Mouse (Mus musculus): ENCODE measurements around the gene Lin54. TPM values are rescaled to one million over a fixed set of nuclear protein-coding genes. Genes with fewer than 3 reads are reported as not detected.
A peak's percentile ranks its signal among the peaks of the same experiment; 100 is the strongest.
"Not testable (repeated sequence)": the region's sequence is repeated elsewhere in the genome, so short reads cannot be mapped to it uniquely, and the experiment has no call there.

Gene Lin54
- polyA plus RNA-seq, 1 experiment from 2014 or later = 11.2 TPM

DNA sequence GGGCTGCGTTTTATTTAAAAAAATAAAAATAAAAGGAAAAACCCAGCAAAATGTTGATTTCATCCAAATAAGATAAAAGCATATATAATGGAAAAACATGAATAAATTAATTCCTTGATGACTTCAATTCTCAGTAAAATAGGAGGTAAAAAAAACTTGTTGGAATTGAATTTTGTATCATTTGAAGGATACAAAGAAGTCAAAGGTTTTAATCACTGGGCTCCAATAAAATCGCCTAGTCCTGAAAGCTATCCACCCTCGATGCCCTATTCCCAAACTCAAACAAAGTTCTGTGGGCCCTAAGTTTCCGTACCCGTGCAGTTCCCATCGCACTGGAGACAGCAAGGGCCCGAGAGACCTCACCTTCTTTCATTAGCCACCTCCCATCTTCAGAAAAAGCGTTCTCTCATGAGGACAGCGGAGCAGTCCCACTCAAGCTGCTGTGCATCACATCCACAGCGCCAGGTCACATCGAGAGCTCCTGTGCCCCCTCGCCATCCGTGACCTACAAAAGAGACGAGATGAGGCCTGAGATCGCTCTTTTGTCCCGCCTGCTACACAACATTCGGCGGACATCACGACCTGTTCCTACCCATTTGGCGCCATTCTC lies 71.6 kb downstream of the Lin54 start:
- peak overlapping the region; percentile 90 for H3K4me3 ChIP-seq (ENCODE audit: low read length)
- WGBS = under 1% methylated on average over 20 of the region's 20 CpGs
- ATAC-seq (ENCODE audit: low FRiP score, low TSS enrichment) = peak; percentile 52
- peak overlapping the region; percentile 89 for H3K9ac ChIP-seq (replicated peaks; ENCODE audit: low read length)
- no peaks in the 10 kb centered on the region for H3K9me3 ChIP-seq (ENCODE audit: low read length)
- no peaks in the 10 kb centered on the region for H3K27me3 ChIP-seq (ENCODE audit: insufficient read depth, low read length)
- H3K4me2 ChIP-seq (replicated peaks; ENCODE audit: low read depth, low read length) = peak overlapping the region; percentile 91
- peaks cover 42% of the 10 kb centered on the region for H3K4me1 ChIP-seq (ENCODE audit: insufficient read depth, low read length)
- peak overlapping the region; percentile 90 for H3K27ac ChIP-seq (ENCODE audit: low read length)
- H3K36me3 ChIP-seq (ENCODE audit: insufficient read depth, low read length) = peaks cover 31% of the 10 kb centered on the region

DNA sequence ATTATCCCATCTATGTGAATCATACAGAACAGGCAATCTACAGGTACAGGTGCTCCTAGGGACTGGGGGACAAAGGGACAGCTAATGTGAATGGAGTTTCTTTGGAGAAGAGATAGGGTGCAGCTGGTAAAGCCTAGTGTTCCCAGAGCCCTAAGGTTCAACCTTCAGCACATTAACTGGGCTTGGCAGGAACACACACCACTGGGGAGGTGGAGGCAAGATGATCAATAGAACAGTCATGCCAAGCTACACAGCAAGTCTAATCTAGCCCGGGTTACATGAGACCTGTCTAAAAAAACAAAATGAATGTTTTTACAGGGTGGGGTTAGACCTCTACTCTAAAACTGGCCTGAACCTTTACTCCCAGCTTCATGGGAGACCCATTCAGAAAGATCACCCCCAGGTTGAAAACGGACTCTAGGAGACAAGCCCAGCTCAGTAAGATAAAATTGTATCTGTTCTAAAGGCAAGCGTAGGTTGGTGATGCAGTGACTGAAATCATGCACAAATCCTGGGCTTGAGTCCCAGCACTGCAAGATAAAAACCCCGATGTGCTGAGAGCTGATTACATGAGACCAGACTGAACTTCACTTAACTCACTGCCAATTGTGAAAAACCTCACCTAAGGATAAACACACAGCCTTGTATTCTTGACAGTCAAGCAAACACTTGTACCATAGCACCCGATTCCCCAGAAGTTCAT lies 72.3 kb downstream of the Lin54 start:
- 0 out of 2 replicates have a peak overlapping the region, but pooled peaks have one; percentile 9 for H3K27ac ChIP-seq (ENCODE audit: low read length)
- peaks cover 48% of the 10 kb centered on the region for H3K4me1 ChIP-seq (ENCODE audit: insufficient read depth, low read length)
- peaks cover 34% of the 10 kb centered on the region for H3K36me3 ChIP-seq (ENCODE audit: insufficient read depth, low read length)
- 3% methylated on average over 5 of the region's 5 CpGs for WGBS
- H3K27me3 ChIP-seq (ENCODE audit: insufficient read depth, low read length) = no peaks in the 10 kb centered on the region
- peak overlapping the region; percentile 91 for H3K4me2 ChIP-seq (replicated peaks; ENCODE audit: low read depth, low read length)
- no peak for ATAC-seq (ENCODE audit: low FRiP score, low TSS enrichment)
- no peaks in the 10 kb centered on the region for H3K9me3 ChIP-seq (ENCODE audit: low read length)
- H3K9ac ChIP-seq (replicated peaks; ENCODE audit: low read length) = peak overlapping the region; percentile 89
- H3K4me3 ChIP-seq (ENCODE audit: low read length) = peak overlapping the region; percentile 90

DNA sequence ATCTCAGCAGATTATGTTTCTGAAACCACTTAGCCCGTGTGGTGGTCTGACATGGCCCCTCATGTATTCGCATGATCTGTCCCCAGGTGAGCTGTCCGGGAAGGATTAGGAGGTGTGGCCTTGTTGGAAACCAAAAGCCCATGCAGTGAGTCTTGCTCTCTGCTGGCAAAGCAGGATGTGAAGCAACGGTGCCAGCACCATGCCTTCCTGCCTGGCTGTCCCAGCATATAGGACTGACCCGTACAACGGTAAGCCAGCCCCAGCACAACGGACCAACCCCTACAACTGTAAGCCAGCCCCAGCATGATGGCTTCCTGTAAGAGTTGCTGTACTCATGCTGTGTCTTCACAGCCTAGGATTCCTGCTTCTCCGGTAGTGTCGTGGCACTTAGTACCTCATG lies 73.2 kb downstream of the Lin54 start:
- H3K27ac ChIP-seq (ENCODE audit: low read length) = no peak overlapping the region
- peak overlapping the region; percentile 90 for H3K4me3 ChIP-seq (ENCODE audit: low read length)
- H3K4me1 ChIP-seq (ENCODE audit: insufficient read depth, low read length) = peaks cover 55% of the 10 kb centered on the region
- ATAC-seq (ENCODE audit: low FRiP score, low TSS enrichment) = no peak
- peaks cover 40% of the 10 kb centered on the region for H3K36me3 ChIP-seq (ENCODE audit: insufficient read depth, low read length)
- 38% methylated on average over 9 of the region's 9 CpGs for WGBS
- no peaks in the 10 kb centered on the region for H3K27me3 ChIP-seq (ENCODE audit: insufficient read depth, low read length)
- peak overlapping the region; percentile 89 for H3K9ac ChIP-seq (replicated peaks; ENCODE audit: low read length)
- H3K9me3 ChIP-seq (ENCODE audit: low read length) = no peaks in the 10 kb centered on the region
- peak overlapping the region; percentile 91 for H3K4me2 ChIP-seq (replicated peaks; ENCODE audit: low read depth, low read length)

DNA sequence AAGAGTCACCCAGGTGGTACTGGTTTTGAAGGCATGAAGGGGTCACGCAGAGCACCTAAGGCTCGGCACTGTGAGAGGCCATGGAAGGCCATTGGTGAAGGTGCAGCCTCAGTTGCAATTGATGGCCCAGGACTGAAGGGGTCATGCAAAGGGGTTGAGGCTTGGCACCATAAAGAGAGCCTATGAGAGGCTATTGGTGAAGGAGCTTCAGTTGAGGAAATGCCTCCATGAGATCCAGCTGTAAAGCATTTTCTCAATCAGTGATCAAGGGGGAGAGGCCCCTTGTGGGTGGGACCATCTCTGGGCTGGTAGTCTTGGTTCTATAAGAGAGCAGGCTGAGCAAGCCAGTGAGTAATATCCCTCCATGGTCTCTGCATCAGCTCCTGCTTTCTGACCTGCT lies 74.6 kb downstream of the Lin54 start:
- not testable (repeated sequence) for H3K4me3 ChIP-seq (ENCODE audit: low read length); H3K27me3 ChIP-seq (ENCODE audit: insufficient read depth, low read length); H3K9ac ChIP-seq (replicated peaks; ENCODE audit: low read length); H3K4me2 ChIP-seq (replicated peaks; ENCODE audit: low read depth, low read length); ATAC-seq (ENCODE audit: low FRiP score, low TSS enrichment); H3K9me3 ChIP-seq (ENCODE audit: low read length); H3K27ac ChIP-seq (ENCODE audit: low read length)
- WGBS = 69% methylated on average over 2 of the region's 2 CpGs
- H3K4me1 ChIP-seq (ENCODE audit: insufficient read depth, low read length) = peaks cover 55% of the 10 kb centered on the region
- peaks cover 52% of the 10 kb centered on the region for H3K36me3 ChIP-seq (ENCODE audit: insufficient read depth, low read length)

DNA sequence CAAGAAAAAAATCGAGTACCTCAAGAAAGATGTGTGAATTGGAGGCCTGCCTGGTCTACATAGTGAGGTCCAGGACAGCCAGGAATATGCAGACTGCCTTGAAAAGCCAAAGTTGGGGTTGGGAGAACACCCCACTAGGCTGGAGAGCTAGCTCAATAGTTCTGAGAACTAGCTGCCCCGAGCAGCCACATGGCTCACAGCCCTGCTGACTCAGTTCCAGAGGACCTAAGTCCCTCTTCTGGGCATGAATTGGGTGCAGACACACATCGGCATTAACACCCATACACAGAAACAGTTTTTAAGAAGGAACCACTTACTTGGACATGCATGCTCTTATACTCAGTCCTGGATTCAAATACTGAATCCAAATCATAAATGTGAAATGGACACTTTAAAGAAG lies 76.2 kb downstream of the Lin54 start:
- H3K27ac ChIP-seq (ENCODE audit: low read length) = no peak overlapping the region
- H3K4me1 ChIP-seq (ENCODE audit: insufficient read depth, low read length) = peaks cover 49% of the 10 kb centered on the region
- peak overlapping the region; percentile 25 for H3K4me2 ChIP-seq (replicated peaks; ENCODE audit: low read depth, low read length)
- peaks cover 68% of the 10 kb centered on the region for H3K36me3 ChIP-seq (ENCODE audit: insufficient read depth, low read length)
- whole genome bisulfite sequencing = 79% methylated on average over 3 of the region's 3 CpGs
- H3K9me3 ChIP-seq (ENCODE audit: low read length) = no peaks in the 10 kb centered on the region
- H3K27me3 ChIP-seq (ENCODE audit: insufficient read depth, low read length) = no peaks in the 10 kb centered on the region
- no peak for ATAC-seq (ENCODE audit: low FRiP score, low TSS enrichment)
- H3K4me3 ChIP-seq (ENCODE audit: low read length) = peak overlapping the region; percentile 25
- H3K9ac ChIP-seq (replicated peaks; ENCODE audit: low read length) = peak overlapping the region; percentile 42

DNA sequence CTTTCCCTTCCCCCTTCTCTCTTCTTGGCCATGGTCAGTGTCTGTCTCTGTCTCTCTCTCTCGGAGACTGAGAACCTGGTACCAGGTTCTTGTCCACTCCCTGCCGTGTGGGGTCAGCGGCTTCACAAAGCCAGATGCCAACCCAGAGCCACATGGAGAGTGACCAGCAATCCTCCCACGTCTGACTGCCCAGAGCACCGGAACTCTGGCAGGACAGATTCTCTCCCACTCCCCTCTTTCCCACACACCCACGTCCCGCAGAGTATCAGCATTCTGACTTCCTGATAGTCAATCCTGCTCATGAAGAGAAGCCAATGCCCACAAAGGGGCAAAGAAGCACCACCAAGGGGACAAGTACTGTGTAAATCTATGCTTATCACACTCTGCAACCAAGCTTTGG lies 76.8 kb downstream of the Lin54 start:
- Histone ChIP-seq H3K36me3 (ENCODE audit: insufficient read depth, low read length) (peaks cover 74% of the 10 kb centered on the region), H3K27me3 (ENCODE audit: insufficient read depth, low read length) (no peaks in the 10 kb centered on the region), H3K9me3 (ENCODE audit: low read length) (no peaks in the 10 kb centered on the region), H3K4me1 (ENCODE audit: insufficient read depth, low read length) (peaks cover 49% of the 10 kb centered on the region), H3K4me3 (ENCODE audit: low read length) (peak overlapping the region; percentile 25), H3K9ac (replicated peaks; ENCODE audit: low read length) (peak overlapping the region; percentile 41; the same call in 1 of the 2 replicates), H3K4me2 (replicated peaks; ENCODE audit: low read depth, low read length) (peak overlapping the region; percentile 25), H3K27ac (ENCODE audit: low read length) (no peak overlapping the region)
- ATAC-seq (ENCODE audit: low FRiP score, low TSS enrichment) = no peak; the same call in 1 of the 2 replicates
- 36% methylated on average over 7 of the region's 7 CpGs for WGBS

DNA sequence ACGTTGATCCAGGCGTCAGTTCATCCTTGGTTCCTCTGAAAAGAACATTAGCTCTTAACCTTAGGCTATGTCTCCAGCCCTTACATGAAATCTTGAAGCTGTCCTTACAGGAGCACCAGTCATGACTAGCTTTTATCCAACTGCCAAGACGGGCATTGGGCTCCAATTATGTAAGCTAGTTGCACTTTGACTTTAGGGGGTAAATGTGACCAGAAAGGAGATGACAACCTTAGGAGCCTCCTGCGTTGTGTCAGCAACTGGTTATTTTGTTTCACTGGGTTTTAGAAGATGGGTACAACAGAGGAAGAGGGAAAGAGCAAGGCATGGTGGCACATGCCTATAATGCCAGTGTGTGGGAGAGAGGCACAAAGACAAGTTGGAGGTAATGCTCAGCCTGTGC lies 81.6 kb downstream of the Lin54 start:
- Histone ChIP-seq H3K4me2 (replicated peaks; ENCODE audit: low read depth, low read length) (no peak overlapping the region), H3K27ac (ENCODE audit: low read length) (no peak overlapping the region), H3K9ac (replicated peaks; ENCODE audit: low read length) (no peak overlapping the region), H3K9me3 (ENCODE audit: low read length) (no peaks in the 10 kb centered on the region), H3K27me3 (ENCODE audit: insufficient read depth, low read length) (no peaks in the 10 kb centered on the region), H3K4me1 (ENCODE audit: insufficient read depth, low read length) (peaks cover 31% of the 10 kb centered on the region), H3K4me3 (ENCODE audit: low read length) (no peak overlapping the region), H3K36me3 (ENCODE audit: insufficient read depth, low read length) (peaks cover 49% of the 10 kb centered on the region)
- WGBS = 62% methylated on average over 4 of the region's 4 CpGs
- no peak for ATAC-seq (ENCODE audit: low FRiP score, low TSS enrichment)

DNA sequence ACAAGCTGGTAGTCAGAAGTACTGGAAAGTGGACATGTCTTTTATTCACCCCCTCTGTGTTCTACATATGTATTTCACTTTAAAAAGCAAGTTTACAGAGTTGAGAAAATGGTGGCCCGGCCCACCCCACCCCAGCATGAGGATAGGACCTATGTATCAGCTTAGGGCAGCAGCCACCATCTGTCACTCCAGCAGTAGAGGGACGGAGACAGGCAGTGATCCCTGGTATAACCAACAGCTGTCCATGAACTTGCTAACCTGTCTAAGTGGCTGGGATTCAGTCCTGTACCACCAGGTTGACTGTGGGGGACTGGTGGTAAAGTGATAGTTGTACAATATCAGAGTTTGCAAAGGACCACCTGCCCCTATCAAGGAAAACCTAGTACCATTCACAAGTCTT lies 82.4 kb downstream of the Lin54 start:
- Histone ChIP-seq H3K27ac (ENCODE audit: low read length) (no peak overlapping the region), H3K36me3 (ENCODE audit: insufficient read depth, low read length) (peaks cover 46% of the 10 kb centered on the region), H3K27me3 (ENCODE audit: insufficient read depth, low read length) (no peaks in the 10 kb centered on the region), H3K4me3 (ENCODE audit: low read length) (no peak overlapping the region), H3K4me1 (ENCODE audit: insufficient read depth, low read length) (peaks cover 30% of the 10 kb centered on the region), H3K4me2 (replicated peaks; ENCODE audit: low read depth, low read length) (no peak overlapping the region), H3K9ac (replicated peaks; ENCODE audit: low read length) (no peak overlapping the region), H3K9me3 (ENCODE audit: low read length) (no peaks in the 10 kb centered on the region)
- no peak for ATAC-seq (ENCODE audit: low FRiP score, low TSS enrichment)
- 77% methylated on average over 2 of the region's 2 CpGs for WGBS

DNA sequence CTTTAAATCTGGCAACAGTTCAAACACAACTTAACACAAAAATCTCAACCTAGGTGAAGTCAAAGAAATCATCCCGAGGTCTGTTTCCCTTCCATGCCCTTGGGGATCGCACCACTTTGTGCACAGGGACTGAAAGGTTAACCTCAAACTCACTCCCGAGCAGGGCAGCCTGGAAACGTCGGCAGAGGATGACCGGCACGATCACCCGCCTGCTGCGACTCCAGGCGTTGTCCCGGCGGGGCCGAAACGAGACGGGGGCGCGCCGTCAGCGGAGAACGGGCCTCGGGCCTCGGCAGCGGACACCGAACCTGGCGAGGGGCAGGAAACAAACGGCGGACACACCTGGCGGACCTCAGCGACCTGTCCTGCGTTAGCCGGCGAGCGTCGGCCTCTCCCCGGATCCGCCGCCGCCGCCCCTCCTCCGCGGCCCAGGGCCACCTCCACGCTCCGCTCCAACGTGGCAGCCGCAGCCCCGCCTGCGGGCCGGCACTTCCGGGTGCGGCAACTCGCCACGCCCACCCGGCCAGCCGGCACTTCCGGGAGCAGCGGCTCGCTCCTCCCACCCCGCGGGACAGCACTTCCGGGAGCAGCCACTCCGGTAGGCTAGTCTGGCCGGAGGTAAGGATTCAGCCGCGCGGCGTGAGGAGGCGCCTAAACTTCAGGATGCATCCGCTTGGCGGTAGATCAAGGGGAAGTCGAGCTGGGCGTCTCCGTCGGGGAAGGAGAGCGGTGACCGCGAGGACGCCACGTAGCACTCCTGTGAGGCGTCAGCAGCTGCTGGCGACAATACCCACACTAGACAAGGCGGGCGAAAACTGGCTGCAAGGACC lies 84.5 kb downstream of the Lin54 start, which contains the start of gene Sec31a:
Gene Sec31a (minus strand): TSS at position 474 of the 830 bp plus-strand sequence.
- WGBS = under 1% methylated on average over 76 of the region's 82 CpGs
- H3K9ac ChIP-seq (replicated peaks; ENCODE audit: low read length) = peak within 1 kb of the TSS; percentile 86
- peak within 1 kb of the TSS; percentile 73 for H3K4me2 ChIP-seq (replicated peaks; ENCODE audit: low read depth, low read length)
- peak within 1 kb of the TSS; percentile 95 for H3K27ac ChIP-seq (ENCODE audit: low read length)
- no peaks in the 10 kb centered on the region for H3K9me3 ChIP-seq (ENCODE audit: low read length)
- ATAC-seq (ENCODE audit: low FRiP score, low TSS enrichment) = peak; percentile 98
- peak within 1 kb of the TSS; percentile 79 for H3K4me3 ChIP-seq (ENCODE audit: low read length)
- no peaks in the 10 kb centered on the region for H3K27me3 ChIP-seq (ENCODE audit: insufficient read depth, low read length)
- H3K4me1 ChIP-seq (ENCODE audit: insufficient read depth, low read length) = peaks cover 26% of the 10 kb centered on the region
- H3K36me3 ChIP-seq (ENCODE audit: insufficient read depth, low read length) = peaks cover 29% of the 10 kb centered on the region
